Mouse (Mus musculus): ENCODE measurements around the gene Slc27a5.

Gene Slc27a5

DNA sequence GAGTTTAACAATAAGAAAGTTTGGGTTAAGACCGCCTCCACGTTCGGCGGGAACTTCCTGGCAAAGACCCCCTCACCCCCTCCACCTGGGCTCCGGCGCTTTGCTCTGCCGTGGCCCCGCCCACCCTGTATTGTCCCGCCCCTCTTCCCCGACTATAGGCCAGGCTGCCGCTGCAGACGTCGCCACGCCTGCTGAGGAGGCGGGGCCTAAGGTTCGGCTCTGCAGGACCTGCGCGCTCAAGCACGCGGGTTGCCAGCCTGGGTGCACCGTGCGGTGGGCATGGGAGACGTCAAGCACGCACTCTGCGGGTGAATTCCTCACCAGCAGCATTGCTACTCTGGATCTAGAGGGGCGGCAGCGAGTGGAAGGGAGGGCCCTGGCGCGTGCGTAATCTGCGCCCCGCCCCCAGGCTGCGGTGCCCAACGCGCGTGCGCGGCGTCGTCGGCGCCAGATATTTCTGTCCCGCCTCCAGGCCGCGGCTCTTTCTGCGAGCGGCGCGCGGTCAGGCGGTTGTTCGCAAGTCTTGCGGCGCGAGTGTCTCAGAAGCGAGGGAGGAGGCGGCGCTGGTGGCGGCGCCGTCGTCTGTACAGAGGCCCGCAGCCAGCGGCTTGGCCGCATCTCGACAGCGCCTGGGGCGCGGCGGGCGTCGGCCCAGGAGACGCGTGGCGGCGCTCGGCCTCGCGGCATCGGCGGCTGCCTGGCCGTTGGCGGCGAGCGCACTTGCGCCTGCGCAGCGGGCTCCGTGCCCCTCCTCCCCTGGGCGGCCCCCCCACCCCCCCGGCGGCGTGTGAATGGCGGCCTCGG lies 26.1 kb upstream of the Slc27a5 start:
- peak; percentile 96 for DNase-seq

DNA sequence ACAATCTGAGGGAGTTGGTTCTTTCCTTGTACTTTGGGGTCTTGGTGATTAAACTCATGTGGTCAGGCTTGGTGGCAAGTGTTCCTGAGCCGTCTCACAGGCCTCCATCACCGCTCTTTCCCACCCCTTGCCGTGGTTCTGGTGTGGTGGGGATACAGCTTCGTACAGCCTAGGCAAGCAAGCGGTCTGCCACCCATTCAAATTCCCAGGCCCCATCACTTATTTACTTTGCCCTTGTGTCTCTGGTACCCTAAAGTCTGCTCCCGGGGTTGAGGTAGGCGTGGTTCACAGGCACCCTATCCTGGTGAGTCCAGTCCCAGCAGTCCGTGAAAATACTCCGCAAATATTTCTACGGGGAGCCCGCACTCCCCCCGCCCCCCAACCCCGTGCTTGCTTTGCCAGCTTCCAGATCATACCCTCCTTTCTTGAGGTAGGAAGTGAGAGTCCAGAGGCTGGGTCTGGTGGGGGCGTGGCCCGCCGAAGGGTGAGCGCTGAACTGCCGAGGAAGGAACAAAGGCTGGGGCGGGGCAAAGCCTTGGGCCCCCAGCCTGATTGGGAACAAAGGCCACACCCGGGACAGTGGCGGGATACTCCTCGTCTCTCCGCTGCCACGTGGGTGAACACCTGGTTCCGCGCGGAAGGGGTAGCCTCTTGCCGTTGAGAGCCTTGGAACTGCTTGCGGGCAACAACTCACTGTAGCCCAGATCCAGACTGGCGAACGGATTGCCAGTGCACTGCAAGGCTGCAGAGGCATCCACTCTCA lies 25.0 kb upstream of the Slc27a5 start:
- DNase-seq = peak; percentile 59

- no peak for DNase-seq
These were observed 17.2 kb upstream of the Slc27a5 start for GRCm38 (mm10) chr7:13015217-13015616.

DNA sequence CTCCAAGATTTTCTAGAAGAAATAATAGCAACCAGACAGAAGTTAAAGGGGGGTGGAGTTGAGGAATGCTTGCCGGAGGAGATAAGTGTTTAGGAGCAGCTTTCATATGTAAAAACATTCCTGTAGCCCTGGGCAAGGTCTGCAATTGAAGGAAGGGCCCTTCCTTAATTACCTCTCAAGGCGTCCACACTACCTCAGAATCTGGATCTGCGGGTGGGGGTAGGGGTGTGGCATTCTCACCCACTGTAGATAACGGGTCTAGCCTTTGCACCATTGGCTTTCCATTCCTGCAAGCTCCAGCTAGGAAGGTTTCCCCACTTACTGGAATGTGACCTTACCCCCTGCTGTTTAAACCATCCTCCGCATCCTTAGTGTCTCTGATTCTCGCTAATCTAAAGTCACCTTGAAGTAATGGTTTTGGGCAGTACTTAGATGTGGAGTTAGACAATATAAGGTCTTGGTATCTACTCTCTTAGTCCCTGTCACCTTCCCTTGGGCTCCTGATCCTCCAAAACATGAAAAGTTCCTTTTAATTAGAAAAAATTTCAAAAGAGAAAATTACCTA lies 16.4 kb upstream of the Slc27a5 start:
- DNase-seq = no peak

DNA sequence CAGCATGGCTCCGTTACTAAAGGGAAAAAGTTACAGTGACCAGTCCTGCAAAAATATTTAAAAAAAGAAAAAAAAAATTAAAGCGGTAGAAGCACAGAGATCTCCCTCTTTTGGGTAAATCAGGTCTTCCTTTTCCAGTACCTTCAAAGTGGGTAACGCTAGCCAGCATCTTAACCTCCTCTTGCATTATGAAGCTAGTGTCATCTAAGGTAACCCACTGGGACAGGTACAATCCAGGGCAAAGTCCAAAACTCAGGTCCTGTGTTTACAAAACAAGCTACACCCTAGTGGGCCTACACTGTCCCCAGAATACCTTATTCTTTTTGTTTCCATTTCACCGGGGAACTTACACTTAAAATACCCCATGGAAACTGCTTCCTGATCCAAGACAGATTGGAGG lies 15.7 kb upstream of the Slc27a5 start:
- DNase-seq = no peak

- no peak for DNase-seq
These were observed 12.3 kb upstream of the Slc27a5 start, which contains the start of gene Zbtb45 for GRCm38 (mm10) chr7:13010005-13010908. Zbtb45 (minus strand) TSS chr7:13010034.

DNA sequence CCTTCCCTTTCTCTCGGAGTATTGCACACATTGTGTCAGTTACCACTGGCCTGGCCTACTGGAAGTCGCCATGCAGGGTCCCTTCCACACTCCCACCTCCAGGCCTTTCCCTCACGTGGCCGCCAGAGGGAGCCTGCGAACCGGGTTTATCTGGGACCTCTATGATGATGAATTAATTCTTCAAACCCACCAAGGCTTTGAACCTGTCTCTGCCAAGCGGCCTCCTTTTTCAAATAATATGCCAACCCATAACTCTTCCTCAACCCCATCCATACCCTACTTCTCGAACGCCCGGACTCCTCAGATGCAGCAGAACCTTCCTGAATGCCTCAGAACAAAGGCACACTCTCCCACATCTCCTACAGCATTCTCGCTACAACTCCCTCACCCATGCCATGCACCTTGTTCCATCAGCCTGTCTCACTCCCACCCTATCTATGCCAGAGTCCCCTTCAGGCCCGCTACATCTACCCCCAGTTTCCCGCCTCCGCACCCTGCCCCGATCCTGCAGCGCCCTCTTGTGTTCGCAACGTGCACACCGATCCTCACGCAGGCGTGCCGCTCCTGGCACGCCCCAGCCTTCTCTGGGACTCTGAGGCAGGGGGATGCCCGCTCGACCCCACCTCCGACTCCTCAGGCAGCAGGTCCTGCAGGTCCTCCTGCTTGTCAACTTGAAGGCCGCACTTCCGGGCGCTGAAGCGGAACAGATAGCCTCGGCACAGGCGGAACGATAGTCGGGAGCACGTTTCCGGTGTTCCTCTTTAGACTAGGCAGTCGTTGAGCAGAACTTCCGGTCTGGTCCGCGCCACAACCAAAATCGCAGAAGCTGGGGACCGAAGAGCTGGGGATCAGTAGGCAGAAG lies 11.4 kb upstream of the Slc27a5 start:
- peak; percentile 92 for DNase-seq

DNA sequence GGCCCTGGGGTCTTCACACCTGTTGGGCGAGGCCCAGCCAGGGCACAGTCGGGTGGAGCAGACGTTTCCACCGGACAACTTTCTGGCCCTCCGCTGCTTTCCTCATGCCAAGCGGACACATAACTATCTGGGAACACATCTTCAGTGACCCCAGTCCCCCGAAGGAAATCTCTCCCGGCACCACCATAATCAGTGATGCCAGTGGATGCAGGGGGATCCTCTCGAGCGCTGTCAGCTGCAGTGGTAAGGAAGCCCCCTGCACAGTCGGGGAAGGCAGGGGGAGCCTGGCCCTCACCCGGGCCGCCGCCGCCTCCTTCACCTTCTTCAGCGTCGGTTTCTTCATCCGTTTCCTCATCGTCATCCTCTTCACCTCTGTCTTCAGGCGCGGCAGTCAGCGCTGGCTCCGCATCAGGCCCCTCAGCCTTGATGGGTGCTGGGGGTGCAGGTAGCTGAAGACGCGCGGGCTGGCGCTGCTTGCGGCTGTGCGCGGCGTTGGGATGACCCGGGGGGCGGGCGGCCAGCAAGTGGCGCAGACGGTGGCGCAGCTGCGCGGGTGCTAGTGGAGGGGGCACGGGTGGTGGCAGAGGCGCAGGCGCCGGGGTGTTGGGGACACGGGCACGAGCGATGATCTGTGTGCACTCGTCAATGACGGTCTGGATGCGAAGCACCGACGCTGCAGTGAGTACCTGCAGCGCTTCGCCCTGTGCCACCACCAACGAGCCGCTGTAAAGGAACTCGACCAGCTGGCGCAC lies 9.5 kb upstream of the Slc27a5 start:
- no peak for DNase-seq

DNA sequence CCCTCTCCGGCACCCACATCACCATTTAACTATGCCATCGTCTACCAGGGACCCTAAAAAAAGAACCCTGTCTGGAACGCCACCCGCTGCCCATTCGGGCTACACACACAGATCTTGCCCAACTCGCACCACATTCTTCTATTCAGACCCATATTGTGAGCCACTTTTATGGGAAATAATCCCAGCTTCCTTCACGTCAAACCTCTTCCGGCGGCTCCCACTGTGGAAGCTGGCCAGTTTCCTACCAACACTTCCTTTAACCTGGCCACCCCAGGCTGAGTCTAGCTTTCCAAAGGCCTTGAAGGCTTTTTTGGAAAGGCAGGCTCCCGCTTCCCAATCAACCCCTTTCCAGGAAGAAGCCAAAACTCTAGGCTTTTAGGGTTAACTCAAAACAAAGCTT lies 8.5 kb upstream of the Slc27a5 start:
- DNase-seq = no peak

- no peak for DNase-seq
These were observed 8.0 kb upstream of the Slc27a5 start for GRCm38 (mm10) chr7:13006011-13006410.

- no peak for DNase-seq
These were observed 5.4 kb upstream of the Slc27a5 start for GRCm38 (mm10) chr7:13003380-13003779.

DNA sequence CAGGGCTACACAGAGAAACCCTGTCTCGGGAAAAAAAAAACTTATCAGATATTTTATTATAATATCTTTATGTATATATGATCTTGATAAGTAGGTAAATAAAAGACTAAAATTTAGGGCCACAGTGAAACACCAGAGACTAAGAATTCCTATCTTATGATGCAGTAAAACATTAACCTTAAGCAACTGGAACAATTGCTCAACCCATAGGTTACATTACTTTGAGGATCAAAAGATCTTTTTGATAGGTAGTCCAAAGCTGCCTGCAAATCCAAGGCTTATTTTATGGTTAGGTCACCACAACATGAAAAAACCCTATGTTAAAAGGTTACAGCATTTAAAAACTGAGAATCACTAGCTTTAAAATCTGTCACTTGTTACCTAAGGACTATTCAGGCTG lies 3.6 kb upstream of the Slc27a5 start:
- no peak for DNase-seq

DNA sequence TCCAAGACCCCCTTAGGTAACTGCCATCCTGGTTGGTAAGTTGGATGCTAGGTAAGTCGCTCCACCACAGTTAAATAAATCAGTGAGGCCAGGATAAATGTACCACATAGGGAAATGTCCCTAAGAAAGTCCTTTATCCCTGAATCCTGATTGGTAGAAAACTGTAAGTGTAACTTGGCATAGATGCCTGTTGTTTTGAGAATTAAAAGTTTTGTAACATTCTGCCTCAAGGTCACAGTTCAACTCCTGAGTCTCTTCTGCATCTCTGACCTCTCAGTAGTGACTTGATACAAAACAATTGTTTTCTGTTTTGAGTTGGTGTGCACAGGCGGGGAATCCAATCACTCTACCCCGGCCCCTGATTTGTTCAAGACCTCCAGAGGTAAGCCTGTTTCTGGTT lies 859 bp upstream of the Slc27a5 start, which contains the start of gene Trim28:
Gene Trim28, plus strand, starts transcription at position 264 of the 400 bp plus-strand sequence.
- no peak for DNase-seq

DNA sequence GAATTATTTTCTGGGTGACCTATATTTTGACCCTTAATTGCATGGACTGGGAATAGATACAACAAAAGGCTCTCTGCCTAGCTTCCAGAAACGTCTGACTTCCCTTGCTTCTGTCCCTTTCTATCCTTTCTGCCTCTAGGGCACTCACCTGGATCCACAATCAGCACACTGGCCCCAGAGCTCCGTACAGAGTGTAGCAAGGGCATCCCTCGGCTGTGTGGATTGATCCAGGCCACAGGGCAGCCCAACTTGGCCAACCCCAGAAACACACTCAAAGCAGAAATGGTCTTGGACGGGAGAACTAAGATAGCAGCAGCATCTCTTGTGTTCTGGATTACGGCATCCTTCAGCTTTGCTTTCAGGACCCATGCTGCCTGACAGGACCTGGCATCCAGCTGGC lies 762 bp downstream of the Slc27a5 start:
- DNase-seq = no peak

DNA sequence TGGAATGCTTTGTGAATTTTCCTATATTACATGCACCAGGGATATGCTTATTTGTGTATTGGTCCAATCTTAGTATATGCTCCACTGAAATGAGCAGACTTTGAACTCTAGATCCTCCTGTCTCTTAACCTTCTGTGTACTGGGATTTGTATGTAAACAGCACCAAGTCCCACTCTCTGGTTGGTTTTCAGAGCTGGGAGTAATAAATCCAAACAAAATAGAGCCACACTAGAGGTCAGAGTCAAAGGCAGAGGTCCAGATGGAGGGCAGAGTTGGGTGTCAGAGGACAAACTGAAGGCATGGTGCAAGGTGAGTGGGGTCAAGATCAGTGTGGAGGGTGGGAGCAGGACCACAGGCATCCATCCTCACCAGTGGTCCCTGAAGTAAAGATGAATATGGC lies 2.1 kb downstream of the Slc27a5 start:
- DNase-seq = no peak

- DNase-seq = no peak
These were observed 4.8 kb downstream of the Slc27a5 start for GRCm38 (mm10) chr7:12993148-12993547.

- no peak for DNase-seq
These were observed 5.8 kb downstream of the Slc27a5 start for GRCm38 (mm10) chr7:12992222-12992621.

GRCm38 (mm10) chr7:12987409-12988189 lies 10.4 kb downstream of the Slc27a5 start:
- no peak for DNase-seq

DNA sequence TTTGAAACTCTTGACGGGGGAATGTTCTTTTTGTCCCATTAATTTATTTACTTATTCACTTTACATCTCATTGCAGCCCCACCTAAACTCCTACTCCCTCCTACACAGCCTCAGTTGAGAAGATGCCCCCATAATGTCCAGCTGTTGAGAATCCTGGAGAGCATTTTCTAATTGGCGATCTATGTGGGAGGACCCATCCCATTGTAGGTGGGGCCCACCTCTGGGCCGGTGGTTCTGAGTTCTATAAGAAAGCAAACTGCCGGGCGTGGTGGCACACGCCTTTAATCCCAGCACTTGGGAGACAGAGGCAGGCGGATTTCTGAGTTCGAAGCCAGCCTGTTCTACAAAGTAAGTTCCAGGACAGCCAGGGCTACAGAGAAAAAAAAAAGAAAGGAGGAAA lies 11.1 kb downstream of the Slc27a5 start:
- DNase-seq = no peak

DNA sequence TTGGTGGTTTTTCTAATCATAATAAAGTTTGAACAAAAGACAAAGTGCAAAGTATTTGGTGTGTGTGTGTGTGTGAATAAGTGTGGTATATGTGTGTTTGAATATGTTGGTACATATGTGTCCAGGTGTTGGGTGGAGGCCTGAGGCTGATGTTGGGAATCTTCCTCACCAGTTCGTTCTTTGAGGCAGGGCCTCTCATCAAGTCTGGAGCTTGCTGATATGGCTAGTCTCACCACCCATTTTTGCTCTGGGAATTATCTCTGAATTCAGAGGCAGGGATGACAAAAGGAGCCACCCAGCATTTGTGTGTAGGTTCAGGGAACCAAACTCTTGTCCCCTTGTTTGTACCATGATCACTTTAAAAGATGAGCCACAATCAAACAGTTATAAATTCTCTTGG lies 12.3 kb downstream of the Slc27a5 start:
- no peak for DNase-seq

Data from cerebellum, adult 11 months (tissue).